In genomic region chr9:50515462-50515861, GRCm38 (mm10) we compare ENCODE assay signal across 25 mouse cellular contexts. TPM values are rescaled to one million over a fixed set of nuclear protein-coding genes. Genes with fewer than 3 reads are reported as not detected.
"Had no signal": no experiment of that assay in that cellular context is flagged by ENCODE, and none has a peak within 500 bp of the region (broad histone marks: within the 10 kb centered on the region; RNA-seq: fewer than 3 reads in every experiment).

No protein-coding gene starts in this region.

- H3K4me2 ChIP-seq: limb, embryonic 12.5 days; limb, embryonic 15.5 days; liver, embryonic 11.5 days; lung, embryonic 14.5 days; midbrain, embryonic 13.5 days; neural tube, embryonic 13.5 days; stomach, embryonic 15.5 days had no signal

- DNase-seq: kidney, adult 11 months; kidney, adult 8-10 months; kidney, postnatal 4 days; left cerebral cortex, postnatal 4 days; liver, postnatal 0 days; lung, embryonic 14.5 days; lung, postnatal 10 days; lung, postnatal 36 days; right cerebral cortex, postnatal 4 days; spleen, adult 18-20 months; thymus, adult 18-20 months; thymus, postnatal 14 days had no signal

- H3K27ac ChIP-seq: kidney, postnatal 0 days; limb, embryonic 12.5 days; limb, embryonic 15.5 days; liver, embryonic 14.5 days; midbrain, embryonic 10.5 days; midbrain, embryonic 13.5 days; neural tube, embryonic 13.5 days; stomach, embryonic 15.5 days had no signal

- H3K36me3 ChIP-seq: limb, embryonic 15.5 days; midbrain, embryonic 10.5 days; neural tube, embryonic 13.5 days; stomach, embryonic 15.5 days had no signal

- H3K4me3 ChIP-seq: limb, embryonic 12.5 days; limb, embryonic 15.5 days; megakaryocyte, embryonic 14.5 days; midbrain, embryonic 10.5 days; midbrain, embryonic 13.5 days; myocyte; neural tube, embryonic 13.5 days; stomach, embryonic 15.5 days had no signal

- ATAC-seq: hindbrain, embryonic 16.5 days; liver, postnatal 0 days; midbrain, embryonic 13.5 days; midbrain, embryonic 16.5 days had no signal

- H3K4me1 ChIP-seq: limb, embryonic 12.5 days; limb, embryonic 15.5 days; midbrain, embryonic 10.5 days; midbrain, embryonic 13.5 days; neural tube, embryonic 13.5 days; stomach, embryonic 15.5 days had no signal

- H3K9me3 ChIP-seq: limb, embryonic 12.5 days; limb, embryonic 15.5 days; megakaryocyte, embryonic 14.5 days; midbrain, embryonic 10.5 days; midbrain, embryonic 13.5 days; neural tube, embryonic 13.5 days; stomach, embryonic 15.5 days had no signal

- H3K27me3 ChIP-seq: limb, embryonic 12.5 days; limb, embryonic 15.5 days; midbrain, embryonic 13.5 days; neural tube, embryonic 13.5 days; stomach, embryonic 15.5 days had no signal

- H3K9ac ChIP-seq: limb, embryonic 12.5 days; limb, embryonic 15.5 days; liver, embryonic 14.5 days; liver, postnatal 0 days; lung, embryonic 14.5 days; midbrain, embryonic 13.5 days; neural tube, embryonic 13.5 days; stomach, embryonic 15.5 days had no signal

RNA-seq across cellular contexts. Expression of gene Tex12, which starts 45.7 kb away (rescaled TPM):
- polyA plus RNA-seq: kidney, postnatal 0 days; limb, embryonic 12.5 days; limb, embryonic 15.5 days; liver, embryonic 11.5 days; liver, embryonic 14.5 days; liver, postnatal 0 days; lung, embryonic 14.5 days; myocyte; neural tube, embryonic 13.5 days; stomach, embryonic 15.5 days had no signal
